Mouse (Mus musculus) splenic B cell, adult 2 months (primary cell): ENCODE measurements around the gene Nt5dc2.

Experiments used
- DNase-seq: peaks from one replicate; pipeline ENCODE4 v3.0.0-alpha.2; 2011; ENCODE audit warnings: low read depth, low spot score
- H3K27me3 ChIP-seq: 2 replicates; pipeline ENCODE4 v1.6.1; 2012; ENCODE audit warnings: mild to moderate bottlenecking, low read length, moderate library complexity, mixed read lengths; ENCODE audit not compliant: control insufficient read depth, poor library complexity, insufficient read depth, severe bottlenecking
- H3K36me3 ChIP-seq: 2 replicates; pipeline ENCODE4 v1.6.1; 2012; ENCODE audit warnings: mild to moderate bottlenecking, low read length, moderate library complexity, mixed read lengths; ENCODE audit not compliant: control insufficient read depth, poor library complexity, insufficient read depth, severe bottlenecking

Nt5dc2 gene

DNA sequence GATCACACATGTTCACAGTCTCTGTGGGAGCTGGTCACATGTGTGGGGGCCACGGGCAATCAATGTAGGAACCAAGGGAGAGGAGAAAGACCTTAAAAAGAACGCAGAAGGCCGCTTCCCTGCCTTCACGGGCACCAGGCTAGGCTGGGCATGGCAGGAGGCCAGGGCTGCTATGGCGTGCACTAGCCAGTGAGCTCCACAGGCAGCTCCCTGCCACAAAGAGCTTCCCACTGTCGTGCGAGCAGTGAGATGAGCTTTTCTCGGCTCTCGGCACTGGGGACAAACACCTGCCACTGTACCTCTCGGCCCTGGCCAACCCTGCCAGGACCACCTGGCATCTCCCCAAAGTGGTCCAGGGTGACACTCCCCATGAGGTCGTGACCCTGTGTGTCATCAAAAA lies 40.5 kb downstream of the Nt5dc2 start:
- H3K36me3 ChIP-seq: peaks cover 16% of the 10 kb centered on the region
- no peaks in the 10 kb centered on the region for H3K27me3 ChIP-seq
- DNase-seq: no peak

DNA sequence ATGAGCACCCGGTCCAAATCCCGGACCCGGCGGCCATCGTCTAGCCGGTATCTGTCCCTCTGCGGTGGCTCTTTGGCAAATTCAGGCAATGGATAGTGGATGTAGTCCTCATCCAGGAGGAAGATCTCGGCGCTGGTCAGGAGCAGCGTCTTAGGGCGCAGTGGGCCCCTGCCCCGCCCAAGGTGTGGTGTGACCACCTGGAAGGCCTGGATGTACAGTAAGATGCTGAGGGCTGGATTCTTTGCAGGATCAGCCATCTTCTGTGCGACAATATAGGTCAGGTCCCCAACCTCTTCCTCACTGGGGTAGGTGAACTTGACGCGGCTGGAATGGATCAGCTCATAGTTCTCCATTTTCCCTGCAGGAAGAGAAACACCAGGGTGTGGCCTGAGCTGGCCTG lies 41.0 kb downstream of the Nt5dc2 start:
- no peak for DNase-seq
- Histone ChIP-seq H3K36me3 (peaks cover 18% of the 10 kb centered on the region), H3K27me3 (no peaks in the 10 kb centered on the region)

DNA sequence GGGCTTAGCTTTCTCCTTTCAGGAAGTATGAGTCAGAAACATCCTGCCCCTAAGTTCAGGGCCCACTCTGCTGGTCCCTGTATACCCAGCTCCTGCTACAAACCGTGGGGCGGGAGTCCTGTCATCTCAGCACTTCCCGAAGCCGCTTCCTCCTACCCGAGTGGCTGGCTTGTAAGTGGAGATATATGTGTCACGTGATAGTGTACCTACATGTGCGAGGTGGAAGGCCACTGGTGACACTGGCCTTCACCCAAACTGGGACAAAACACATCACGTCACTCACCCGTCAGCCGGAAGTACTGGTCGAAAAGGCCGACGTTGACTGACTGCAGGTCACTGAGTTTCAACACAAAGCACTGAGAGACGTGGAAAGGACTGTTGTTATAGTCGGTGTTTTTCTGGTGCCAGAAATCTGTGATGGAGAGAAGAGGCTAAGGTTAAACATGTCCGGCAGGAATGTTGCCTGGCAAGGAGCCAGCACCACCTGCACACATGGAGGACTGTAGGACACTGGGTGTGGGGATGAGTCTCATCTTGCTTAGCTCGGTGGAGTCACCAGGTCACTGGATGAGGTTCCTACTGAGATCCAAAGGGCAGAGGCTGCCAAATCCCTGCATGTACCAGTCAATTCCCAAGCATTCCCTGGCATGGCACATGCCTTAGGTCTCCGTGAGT lies 42.1 kb downstream of the Nt5dc2 start:
- Histone ChIP-seq H3K36me3 (peaks cover 21% of the 10 kb centered on the region), H3K27me3 (no peaks in the 10 kb centered on the region)
- DNase-seq: no peak

DNA sequence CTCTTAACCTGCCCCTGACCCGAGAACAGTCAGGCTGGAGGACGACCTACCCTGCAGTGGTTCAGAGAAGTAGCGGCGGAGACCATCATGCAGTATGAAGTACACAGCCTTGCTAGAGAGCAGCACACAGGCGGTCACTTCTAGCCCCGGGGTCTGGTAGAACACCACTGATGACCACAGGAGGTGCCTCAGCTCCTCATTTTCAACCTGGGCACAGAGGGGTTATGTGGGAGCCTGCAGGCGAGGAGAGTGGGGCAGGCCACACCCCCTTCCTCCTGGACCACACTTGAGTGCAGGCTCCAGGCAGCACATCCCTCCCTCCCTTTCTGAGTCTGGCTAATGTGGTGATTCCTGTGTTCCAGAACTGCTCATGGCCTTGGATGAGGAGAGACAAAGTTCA lies 42.7 kb downstream of the Nt5dc2 start:
- H3K36me3 ChIP-seq: peaks cover 21% of the 10 kb centered on the region
- no peaks in the 10 kb centered on the region for H3K27me3 ChIP-seq
- no peak for DNase-seq

DNA sequence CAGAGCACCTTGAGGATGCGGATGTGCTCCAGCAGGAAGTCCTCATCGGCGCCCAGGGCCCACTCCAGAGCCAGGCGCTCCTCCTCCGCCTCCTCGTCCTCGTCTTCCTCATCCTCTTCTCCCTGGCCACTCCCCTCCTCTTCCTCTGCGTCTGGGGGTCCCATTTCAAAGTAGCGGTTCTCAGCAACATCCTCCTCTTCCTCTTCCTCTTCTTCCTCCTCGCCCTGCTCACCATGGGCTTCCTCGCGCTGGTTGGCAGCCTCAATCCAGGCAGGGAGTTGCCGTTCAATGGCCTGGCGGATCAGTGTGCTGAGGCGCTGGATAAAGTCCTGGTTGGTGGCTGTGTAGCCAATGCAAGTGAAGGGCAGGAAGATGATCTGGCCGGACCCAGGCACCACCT lies 46.4 kb downstream of the Nt5dc2 start:
- peaks cover 16% of the 10 kb centered on the region for H3K36me3 ChIP-seq
- DNase-seq: no peak
- no peaks in the 10 kb centered on the region for H3K27me3 ChIP-seq

DNA sequence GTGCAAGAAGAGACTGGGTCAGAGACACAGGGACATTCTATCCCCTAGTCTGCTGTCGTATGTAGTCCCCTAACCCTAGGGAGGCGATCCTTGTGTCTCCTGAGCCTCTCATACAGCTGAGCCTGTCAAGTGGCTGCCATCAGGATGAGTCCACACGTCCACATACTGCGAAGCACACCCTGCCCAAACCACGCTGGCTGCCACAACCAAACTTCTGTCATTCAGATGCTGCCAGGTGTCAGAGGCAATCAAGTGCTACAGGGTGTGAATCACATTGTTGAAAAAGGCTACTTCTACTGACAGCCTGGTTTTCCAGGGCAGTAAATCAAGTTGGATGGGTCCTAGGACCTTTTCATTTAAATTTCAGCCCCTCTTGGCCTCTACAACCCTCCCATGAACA lies 46.9 kb downstream of the Nt5dc2 start:
- H3K36me3 ChIP-seq: peaks cover 14% of the 10 kb centered on the region
- no peaks in the 10 kb centered on the region for H3K27me3 ChIP-seq
- DNase-seq: no peak

DNA sequence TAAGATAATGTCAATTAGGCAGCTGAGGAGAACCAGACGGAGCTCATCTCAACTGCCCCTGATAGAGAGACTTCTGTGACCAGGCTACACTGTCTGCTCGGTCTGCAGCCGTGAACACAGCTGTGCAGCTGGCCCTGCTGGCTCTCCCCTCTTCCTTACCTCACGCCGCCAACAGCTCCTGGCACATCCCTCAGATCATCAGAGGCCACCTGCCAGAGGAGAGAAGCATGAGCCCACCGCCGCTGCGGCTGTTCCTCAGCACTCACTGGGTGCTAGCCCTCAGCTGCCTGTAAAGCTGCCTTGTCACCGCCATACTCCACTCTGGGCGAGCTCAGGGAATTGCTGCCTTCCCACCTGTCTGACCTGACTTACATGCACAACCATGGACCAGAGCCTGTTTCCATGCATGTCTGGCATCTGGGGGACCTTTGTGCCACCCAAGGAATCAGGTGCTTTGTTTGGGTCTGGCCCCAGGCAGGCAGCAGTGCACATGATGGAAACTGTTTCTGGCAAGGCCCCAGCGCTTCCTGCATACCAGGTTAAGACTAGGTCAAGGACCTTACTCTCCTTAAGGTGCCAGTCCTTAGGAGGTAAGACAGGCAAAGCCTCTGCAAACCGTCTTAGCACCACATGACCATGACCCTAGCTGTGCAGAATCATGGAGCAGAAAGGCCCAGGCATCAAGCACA lies 49.0 kb downstream of the Nt5dc2 start:
- peaks cover 15% of the 10 kb centered on the region for H3K36me3 ChIP-seq
- no peaks in the 10 kb centered on the region for H3K27me3 ChIP-seq

DNA sequence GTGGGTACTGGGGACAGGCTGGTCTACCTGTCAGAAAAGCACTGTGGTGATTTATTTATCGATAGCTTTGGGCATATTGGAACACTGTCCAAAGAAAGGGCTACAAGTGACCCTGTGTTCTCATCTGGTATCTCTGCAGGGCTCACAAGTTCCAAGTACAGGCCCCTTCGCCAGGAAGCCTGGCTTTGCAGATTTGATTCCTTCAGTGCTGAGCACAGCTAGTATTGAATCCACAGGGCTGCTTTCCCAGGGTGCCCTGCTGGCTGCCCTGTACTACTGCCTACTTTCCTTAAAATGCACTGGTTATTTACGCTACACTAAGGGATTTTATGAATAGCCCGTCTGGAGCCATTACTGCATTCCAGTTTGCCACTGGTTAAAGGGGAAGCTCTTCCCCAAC lies 50.7 kb downstream of the Nt5dc2 start:
- peaks cover 19% of the 10 kb centered on the region; the same call in 1 of the 2 replicates for H3K36me3 ChIP-seq
- H3K27me3 ChIP-seq: no peaks in the 10 kb centered on the region
- DNase-seq: no peak

More for the DNA sequence above, 49.0 kb downstream of the Nt5dc2 start:
- no peak for DNase-seq

DNA sequence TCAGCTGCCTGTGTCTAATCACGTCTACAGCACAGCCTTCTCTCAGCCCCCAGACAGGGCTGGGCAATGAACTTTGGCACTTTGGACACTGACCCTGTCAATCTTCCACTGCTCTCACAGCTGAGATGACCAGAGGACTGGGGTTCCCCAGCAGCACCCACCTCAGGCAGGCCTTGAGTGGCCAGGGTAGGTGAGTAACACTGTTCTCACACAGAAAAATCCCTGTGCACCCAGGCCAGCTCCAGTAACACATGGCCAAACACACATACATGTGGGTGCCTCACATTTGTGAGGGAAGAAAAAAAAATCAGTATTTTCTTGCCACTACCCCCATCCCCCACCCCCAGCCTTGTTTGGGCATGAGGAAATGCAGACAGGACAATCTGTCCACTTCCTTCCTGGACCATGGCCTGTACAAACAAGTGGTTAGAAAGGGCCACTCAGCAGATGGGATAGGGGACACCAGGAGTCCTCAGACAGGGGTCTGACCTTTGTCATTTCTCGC lies 52.0 kb downstream of the Nt5dc2 start:
- H3K36me3 ChIP-seq: peaks cover 16% of the 10 kb centered on the region
- no peaks in the 10 kb centered on the region for H3K27me3 ChIP-seq
- DNase-seq: no peak

DNA sequence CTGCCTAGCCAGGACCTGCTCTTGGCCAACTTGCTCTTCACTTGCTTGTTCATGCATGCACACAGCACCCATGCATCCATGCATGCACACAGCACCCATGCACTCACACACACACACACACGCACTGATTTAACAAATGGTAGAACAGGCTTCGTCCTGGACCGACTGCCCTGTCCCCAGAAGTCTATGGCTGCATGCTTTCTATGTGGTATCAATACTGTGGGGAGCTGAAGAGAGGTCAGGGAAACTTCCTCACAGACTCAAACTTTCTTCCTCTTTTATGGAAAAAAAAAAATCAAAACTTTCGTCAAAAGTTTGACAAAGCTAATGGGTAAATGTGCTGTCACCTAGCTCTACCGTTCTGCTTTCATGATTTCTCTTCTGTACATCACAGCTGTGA lies 52.7 kb downstream of the Nt5dc2 start:
- Histone ChIP-seq H3K27me3 (no peaks in the 10 kb centered on the region), H3K36me3 (peaks cover 18% of the 10 kb centered on the region)
- DNase-seq: no peak

DNA sequence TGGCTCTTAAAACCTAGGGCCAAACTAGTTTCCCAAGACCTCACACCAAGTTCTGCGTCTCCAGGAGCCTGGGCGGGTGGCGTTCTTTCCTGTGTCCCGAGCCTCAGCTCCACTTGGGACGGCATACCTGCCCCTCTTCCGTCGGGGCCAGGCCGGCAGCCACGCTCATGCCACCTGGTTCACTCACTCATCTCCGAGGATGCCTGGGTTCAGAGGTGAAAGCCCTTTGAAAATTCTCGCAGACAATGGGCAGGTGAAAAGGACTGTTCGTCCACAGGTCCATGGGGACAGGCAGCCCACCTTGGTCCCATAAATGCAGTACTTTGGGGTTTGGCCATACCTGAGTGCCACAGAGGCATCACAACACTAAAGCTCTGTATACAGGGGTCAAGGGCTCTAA lies 53.3 kb downstream of the Nt5dc2 start:
- DNase-seq: no peak
- Histone ChIP-seq H3K27me3 (no peaks in the 10 kb centered on the region), H3K36me3 (peaks cover 21% of the 10 kb centered on the region)

DNA sequence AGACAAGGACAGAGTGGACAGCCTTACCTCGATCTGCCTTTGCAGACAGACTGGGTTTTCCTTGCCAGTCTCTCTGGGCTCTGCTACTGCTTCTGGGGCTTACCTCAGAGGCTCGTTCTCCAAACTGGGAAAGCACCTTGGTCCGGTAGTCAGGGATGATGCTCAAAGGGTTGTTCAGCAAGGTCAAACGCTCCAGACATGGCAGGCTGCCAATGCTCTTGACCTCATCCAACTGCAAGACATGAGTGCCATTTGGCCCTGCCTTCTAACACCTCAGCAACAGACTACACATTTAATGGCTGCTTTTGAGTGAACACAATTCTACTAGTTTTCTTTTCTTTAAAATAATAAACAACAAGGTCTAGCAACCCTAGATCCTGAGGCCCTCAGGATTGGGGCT lies 55.8 kb downstream of the Nt5dc2 start:
- H3K27me3 ChIP-seq: no peaks in the 10 kb centered on the region
- peaks cover 25% of the 10 kb centered on the region for H3K36me3 ChIP-seq
- DNase-seq: no peak
